Mouse (Mus musculus) T-cell, adult 2 months (primary cell): Measurements from ENCODE around the gene Pim3.
"Not testable (repeated sequence)": the region's sequence is repeated elsewhere in the genome, so short reads cannot be mapped to it uniquely, and the experiment has no call there.

Experiments used
- DNase-seq: peaks from one replicate; pipeline ENCODE4 v3.0.0; 2022; ENCODE audit warnings: low spot score

The Pim3 gene

DNA sequence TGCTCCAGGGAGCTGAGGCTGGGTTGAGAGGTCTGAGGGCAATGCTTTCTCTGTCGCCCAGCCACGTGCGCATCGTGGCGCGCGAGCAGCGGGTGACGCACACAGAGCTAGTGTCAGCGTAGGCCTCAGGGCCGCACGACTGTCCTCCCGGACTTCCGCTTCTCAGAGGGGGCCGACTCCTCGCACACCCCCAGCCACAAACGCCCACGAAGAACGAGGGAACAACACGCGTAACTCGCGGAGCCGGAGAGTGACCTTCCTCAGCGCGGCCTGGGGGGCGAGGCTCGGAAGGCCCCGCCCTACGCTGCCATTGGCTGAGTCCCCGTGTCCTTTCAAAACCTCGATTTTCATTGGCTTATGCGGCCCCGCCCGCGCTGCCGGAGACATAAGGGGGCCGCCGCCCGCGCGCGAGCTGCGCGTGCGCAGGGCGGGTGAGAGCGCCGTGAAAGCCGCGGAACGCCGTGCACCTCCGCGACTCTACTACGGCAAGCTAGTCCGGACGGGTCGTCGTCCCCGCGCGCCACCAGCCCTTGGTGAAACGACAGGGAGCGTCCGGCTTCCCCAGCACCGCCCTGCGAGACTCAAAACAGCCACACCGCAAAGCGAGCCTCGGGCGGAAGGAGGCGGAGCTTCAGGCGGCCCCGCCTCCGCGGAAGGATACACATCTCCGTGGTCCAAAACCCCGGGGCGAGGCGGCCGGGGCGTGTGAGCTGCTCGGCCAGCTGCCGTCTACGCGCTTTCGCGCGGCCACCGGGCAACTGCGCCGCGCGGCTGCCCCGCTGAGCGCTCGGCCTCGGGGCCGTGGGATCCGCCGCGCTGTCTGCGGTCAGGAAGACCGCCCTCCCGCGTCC is at the start of gene Pim3:
Pim3 (plus strand) TSS at position 415 of the 851 bp plus-strand sequence.
- DNase-seq = peak; percentile 95

DNA sequence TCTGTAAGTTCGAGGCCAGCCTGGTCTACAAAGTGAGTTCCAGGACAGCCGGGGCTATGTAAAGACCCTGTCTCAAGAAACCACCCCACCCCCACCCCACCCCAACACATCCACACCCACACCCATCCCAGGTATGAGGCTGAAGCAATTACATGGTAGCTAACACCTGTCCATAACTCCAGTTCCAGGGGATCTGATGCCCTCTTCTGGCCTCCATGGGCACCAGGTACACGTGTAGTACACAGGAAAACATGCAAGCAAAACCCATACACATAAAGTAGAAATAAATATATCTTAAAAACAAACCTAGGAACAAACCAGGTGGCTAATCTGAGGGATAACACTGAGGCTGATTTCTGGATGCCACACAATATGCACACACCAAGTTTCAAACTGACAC is 48.7 kb upstream of the Pim3 start:
- DNase-seq = no peak

DNA sequence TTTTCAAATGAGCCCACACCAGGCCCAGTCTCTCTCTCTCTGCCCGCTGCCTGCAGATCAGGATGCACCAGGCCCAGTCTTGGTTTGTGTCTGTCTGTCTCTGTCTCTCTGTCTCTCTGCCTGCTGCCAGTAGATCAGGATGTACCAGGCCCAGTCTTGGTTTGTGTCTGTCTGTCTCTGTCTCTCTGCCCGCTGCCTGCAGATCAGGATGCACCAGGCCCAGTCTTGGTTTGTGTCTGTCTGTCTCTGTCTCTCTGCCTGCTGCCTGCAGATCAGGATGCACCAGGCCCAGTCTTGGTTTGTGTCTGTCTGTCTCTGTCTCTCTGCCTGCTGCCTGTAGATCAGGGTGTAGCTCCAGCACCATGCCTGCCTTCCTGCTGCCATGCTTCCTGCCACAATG is 48.1 kb upstream of the Pim3 start:
- DNase-seq = not testable (repeated sequence)

DNA sequence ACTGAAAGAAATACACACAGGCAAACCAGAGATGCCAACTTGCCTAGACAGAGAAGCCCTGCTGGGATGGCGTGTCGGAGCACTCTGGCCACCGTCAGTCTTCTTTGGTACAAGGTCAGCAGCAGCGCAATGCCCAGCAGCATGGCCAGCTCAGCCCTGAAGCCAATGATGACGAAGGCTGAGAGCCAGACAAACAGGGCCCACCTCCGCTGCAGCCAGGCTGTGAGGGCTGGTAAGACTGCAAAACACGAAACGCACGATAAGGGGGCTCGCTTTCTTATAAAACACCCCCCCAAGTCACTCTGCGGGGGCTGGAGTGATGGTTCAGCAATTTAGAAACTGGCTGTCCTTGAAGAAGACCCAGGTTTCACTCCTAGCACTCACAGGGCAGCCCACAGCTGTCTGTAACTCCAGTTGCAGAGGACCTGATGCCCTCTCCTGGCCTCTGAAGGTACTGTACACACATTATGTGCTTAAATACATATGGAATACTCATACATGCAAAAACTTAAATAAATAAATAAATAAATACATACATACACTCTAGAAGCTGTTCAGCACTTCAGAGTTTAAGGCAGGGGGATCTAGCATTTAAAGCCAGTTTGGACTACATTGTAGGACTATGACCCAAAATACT is 47.5 kb upstream of the Pim3 start:
- no peak for DNase-seq

DNA sequence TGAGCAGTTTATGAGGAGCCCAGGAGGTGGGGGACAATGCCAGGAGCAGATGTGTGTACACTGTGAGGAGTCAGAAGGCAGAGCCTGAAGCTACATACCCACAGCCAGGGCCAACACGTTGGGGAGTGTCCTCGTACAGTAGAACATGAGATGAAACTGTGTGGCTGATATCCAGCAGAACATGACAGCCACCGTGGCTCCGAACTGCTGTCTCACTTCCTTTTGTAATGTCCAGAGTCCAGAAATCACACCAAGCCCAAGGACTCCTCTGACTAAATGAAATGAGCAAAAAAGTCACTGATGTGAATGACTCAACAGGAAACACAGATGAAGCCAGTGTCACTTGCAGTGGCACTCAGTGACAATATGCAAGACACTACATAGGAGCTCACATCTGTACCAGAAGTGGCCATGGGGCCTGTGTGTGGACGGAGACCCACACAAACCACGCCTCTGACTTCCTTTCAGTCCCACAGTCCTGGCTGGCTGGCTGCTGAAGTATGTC is 46.7 kb upstream of the Pim3 start:
- no peak for DNase-seq

DNA sequence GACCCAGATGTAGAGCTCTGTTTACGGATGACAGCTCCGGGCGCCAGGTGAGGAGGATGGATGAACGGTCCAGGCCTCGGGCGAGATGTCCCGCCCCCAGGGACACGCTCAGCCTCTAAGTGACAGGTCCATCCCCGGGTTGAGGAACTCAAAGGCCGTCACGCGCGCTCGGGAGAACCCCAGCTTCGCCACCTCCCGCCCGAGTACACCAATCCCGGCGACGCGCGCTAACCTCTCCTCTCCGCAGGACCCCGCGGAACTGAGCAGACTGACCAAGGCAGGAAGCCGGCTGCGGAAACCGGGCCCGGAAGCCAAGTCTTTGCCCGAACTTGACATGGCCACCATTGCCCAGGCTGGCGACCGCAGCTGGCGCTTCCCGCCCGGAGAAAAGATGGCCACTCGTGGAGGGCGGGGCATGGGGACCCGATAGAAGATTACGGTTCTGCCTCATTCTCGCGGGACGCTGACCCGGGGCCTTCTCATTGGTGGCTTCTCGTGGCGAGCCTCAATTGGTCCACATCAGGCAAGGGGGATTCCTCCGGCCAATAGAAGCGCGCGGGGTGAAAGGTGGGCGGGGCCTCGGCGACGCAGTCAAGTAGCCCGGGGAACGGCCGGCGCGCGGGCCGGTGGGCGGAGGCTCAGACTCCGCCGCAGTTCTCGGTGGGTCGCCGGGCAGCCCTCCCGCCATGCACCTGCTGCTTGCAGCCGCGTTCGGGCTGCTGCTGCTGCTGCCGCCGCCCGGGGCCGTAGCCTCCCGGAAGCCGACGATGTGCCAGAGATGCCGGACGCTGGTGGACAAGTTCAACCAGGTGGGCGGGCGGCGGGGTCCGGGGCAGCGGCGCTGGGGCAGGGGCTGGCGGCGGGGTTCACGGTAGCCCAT is 42.7 kb upstream of the Pim3 start, which contains the start of the genes Alg12 and Creld2:
Alg12 (minus strand) TSS at position 293 of the 880 bp plus-strand sequence.
Creld2 (plus strand) TSS at position 621 of the 880 bp plus-strand sequence.
- peak; percentile 100 for DNase-seq

DNA sequence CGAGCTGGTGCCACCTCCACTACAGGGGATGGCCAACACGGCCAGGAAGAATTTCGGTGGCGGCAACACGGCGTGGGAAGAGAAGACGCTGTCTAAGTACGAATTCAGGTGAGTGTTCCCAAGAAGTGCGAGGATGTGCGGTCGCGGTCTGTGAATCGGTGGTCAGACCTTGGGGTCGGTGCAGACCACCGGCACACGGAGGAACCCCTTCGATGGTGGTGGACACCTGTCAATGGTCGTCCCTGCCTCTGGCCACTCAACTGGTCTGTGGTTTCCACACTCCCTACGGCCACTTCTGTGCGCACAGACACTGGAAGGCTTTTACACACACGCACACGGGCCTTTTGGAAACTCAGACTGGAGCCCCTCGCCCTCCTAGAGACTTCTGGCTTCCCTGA is 42.1 kb upstream of the Pim3 start:
- DNase-seq = no peak

DNA sequence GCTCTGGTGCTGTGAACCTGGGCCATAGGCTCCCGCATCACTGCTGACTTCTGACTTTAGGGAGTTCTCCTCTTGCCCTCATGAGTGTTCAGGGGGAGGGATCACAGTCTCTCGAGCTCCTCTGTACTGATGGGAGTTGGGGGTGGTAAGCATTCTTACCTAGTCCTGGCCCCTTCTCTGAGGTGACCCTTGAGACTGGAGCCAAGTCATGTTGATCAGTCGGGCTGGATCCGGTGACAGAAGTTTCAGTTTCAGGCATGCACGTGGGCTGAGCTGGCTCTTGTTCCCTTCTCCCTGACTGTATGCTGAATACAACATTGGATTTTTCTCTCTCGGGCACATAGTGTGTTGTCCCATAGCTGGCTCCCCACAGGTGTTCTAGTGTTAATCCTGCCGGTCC is 40.6 kb upstream of the Pim3 start:
- no peak for DNase-seq

DNA sequence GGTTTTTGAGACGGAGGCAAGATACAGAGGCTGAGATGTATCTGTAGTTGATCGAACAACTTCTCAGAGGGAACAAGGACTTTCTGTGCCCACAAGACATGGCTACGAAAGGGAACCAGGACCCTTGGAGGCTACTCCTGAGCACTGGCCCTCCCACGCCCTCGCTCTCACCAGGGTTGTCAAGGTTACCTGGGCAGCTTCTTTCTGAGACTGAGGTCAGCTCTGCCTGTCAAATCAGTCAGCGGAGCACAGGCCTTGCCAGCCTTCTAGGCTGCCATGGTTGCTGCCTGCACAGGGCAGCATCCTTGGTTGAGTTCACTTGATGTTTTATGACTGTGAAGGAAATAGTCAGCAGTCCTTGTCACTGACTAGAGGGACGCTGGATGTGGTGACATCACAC is 39.5 kb upstream of the Pim3 start:
- no peak for DNase-seq

DNA sequence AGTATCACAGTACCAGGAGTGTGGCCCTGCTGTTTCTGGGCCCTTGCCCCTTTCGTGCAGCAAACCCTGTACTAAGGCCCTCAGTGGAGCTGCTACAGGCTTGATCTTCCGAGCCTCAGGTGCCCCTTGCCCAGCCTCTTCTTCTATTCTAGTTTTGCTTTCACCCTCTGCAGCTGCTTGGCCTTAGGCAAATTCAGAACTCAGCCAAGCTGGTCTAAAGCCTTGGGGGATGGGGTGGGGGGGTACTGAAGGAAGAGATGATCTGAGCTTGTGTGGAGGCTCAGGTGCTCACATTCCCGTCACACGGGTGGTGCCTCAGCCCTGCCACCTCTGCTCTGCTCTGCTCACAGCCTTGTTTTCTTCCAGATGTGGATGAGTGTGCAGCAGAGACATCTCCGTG is 38.6 kb upstream of the Pim3 start:
- DNase-seq = no peak

DNA sequence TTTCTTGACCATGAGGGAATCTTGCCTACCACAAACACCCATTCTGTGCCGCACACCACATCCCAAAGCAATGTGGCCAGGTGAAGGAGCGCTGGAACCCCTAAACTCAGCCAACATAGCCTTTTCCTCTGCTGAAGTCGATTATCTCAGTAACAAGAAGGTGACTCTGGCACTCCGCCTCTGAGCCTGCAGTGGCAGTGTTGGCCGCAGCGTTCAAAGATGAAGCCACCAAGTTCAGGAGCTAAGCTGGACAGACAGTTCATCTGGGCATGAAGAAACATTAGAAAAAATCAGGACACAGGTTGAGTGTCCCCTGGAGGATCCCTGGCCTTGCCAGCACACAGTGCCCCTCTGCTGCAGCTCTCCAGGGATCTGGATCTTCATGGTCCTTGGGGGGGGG is 34.5 kb upstream of the Pim3 start:
- DNase-seq = no peak

DNA sequence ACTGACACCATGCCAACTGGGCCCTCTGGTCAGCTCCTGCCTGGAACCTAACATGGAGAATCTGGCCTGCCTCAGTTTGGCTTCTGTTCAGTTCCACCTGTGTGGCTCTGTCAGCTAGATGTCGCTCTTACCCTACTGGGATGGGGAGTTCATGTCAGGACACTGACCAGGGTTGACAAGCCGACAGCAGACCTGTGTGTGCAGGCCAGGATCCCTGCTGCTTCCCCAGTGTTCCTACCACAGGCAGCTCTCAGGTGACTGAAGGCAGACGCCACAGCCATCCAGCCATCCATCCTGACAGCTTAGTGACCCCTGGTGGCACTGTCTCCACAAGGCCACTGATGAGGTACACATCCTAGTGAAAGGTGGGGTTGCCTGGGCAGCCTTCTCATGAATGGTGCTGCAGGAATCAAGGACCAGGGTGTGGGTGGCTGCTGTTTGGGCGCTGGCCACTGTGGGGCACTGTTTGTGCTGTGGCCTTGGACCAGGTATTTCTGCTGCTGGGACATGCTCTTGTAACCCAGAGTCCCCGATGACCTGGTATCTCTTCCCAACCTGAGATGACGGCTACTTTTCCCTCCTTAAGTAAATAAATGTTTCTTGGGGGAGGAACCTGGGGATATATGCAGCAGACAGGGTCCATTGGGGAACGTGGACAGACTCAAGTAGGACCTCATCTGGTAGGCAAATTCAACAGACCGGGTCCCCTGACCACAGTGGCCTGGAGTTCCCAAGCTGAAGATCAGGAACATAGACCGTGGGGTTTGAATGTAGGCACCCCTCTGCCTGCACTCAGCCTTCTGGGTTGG is 33.8 kb upstream of the Pim3 start:
- DNase-seq = peak; percentile 36

DNA sequence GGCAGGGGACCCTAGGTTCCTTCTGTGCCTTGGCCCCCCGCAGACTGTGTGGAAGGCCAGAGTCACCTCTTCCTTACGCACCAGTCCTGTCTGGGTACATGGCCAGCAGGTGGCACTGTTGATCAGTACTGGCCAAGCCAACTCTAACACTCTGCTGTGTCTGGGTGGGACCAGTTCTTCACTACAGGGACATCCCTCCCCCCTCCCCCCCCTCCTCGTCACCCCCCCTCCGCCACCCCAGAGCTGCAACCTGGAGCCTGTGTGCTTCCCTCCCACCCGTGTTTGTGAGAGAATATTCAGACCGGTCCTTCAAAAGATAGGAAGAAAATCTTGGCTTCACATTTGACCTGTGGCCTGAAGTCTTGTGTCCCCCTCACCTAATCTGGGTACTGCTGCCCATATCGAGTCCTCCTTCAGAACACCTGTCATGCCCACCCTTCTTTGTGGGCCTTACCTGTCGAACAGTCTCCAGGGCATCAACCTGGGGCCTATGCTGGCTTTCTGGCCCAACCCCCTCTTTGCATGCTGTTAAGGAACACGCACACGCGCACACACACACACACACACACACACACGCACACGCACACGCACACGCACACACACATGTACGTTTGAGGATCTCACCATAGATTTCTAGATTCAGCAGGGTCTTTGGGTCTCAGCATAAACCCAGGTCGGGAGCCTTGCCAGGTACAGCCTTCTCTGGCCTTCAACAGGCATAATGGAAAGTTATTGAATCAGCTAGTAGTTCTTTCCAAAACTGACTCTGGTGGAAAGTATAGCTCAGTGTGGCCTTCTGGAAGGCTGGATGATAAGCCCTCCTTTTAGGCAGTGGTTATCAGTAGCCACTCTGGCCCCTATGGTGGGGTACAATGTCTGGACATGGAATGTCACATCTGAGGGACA is 32.9 kb upstream of the Pim3 start:
- peak; percentile 80 for DNase-seq

DNA sequence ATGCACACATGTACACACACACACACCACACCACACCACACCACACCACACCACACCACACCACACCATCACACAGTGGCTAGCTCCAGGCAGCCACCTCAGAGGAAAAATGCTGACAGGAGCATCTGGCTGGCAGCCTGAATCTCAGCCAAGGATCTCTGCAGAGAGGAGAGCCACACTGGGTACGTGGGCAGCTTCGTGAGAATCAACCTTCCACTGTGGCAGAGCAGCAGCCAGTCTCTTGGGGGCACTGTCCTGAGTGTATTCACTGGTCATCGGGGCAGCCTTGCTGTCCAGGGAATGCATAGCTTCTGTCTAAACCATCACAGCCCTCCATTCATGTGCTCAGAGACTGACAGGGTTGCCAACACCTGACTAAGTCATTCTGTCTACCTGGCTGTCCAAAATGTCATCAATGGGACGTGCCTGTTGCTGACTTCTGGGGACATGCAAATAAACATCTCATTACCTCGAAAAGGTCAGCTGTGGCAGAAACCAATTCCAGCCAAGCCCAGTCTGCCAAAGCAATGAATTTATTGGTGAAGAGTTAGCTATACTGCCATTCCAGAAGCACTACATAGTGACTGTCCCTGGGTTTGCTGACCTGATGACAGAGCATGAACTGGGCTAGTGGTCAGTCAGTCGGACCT is 32.1 kb upstream of the Pim3 start:
- no peak for DNase-seq

DNA sequence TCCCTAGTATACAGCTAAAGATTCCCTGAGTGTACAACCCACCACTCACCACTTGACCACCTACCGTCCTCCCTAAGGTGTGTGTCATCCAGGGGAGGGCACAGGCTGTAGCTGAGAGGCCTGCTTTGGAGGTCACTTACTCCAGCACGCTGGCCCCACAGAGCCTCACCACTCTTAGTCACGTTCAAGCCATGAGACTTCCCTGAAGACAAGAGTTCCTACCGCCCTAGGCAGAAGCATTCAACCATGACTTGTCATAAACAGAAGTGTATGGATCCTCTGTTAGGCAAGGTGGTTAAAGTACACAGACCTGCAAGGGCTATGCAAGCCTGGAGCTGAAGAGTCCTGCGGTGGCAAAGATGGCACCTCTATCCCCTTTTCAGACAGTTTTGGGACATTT is 31.3 kb upstream of the Pim3 start:
- DNase-seq = no peak

DNA sequence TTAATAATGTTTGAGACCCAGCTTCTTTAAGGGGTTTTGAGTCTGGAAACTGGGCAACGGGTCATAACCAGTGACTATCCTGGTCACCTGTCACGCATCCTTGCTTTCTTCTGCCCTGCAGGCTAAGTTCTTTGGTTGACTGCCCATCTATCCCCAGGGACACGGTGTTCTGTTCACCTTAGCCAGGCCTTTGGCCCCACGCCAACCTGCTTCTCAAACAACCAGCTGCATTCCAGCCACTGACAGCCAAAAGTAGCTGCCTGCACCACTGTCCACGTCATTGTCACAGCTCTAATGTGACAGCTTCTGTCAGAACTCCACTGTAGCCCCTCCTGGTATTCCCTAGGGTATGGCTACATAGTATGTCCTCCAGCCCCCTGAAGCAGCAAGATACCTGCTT is 30.5 kb upstream of the Pim3 start:
- no peak for DNase-seq

DNA sequence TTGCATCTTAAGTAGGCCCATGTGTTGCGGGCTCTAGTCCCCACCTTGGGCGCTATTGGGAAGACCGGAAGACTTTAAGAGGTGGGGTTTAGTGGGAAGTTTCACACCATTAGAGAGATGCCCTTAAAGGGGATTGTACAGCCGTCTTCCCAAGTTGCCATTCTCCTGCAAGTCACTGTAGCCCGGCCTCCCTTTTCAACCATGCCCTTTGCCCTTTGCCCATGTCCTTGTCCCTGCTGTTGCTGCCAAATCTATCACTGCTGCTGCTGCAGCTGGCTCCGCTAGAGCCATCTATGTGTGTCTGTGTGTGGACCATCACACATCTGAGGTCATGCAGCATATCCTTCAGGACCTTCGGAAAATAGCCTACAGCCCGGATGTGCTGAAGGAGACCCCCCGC is 29.4 kb upstream of the Pim3 start:
- no peak for DNase-seq

DNA sequence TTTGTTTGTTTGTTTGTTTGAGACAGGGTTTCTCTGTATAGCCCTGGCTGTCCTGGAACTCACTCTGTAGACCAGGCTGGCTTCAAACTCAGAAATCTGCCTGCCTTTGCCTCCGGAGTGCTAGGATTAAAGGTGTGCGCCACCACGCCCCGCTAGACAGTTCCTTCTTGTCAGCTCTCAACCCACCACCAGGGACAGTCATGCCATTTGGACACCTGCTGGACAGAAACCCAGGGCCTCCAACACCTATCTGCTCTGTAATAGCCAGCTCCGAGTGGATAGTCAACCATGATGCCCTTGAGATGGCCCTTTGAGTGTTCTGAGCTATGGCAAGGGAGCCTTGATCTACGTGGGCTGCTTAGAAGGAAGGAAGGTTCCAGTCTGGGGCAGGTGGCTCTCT is 26.0 kb upstream of the Pim3 start:
- DNase-seq = no peak

DNA sequence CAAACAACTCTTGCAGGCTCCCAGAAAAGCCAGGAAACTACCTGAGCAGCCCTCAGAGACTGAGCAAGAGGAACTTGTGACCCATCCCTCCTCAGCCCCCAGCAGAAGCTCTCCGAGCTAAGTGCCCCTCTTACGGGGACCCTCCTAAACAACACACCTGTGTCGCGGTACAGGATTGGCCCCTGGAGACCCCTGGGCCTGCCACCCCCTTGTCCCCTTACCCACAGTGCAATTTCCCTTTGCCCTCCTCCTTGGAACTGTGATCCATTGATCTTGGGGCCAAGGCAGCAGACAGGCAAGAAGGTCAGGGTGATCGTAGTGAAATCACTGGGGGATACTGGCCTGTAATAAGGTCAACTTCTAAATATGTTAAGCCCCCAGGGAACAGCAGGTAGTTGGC is 25.4 kb upstream of the Pim3 start:
- no peak for DNase-seq
